Mouse (Mus musculus): Measurements from ENCODE around the gene Cacng7. TPM values are rescaled to one million over a fixed set of nuclear protein-coding genes. Genes with fewer than 3 reads are reported as not detected.

Gene Cacng7
- polyA plus RNA-seq, 1 experiment, result 214 TPM

DNA sequence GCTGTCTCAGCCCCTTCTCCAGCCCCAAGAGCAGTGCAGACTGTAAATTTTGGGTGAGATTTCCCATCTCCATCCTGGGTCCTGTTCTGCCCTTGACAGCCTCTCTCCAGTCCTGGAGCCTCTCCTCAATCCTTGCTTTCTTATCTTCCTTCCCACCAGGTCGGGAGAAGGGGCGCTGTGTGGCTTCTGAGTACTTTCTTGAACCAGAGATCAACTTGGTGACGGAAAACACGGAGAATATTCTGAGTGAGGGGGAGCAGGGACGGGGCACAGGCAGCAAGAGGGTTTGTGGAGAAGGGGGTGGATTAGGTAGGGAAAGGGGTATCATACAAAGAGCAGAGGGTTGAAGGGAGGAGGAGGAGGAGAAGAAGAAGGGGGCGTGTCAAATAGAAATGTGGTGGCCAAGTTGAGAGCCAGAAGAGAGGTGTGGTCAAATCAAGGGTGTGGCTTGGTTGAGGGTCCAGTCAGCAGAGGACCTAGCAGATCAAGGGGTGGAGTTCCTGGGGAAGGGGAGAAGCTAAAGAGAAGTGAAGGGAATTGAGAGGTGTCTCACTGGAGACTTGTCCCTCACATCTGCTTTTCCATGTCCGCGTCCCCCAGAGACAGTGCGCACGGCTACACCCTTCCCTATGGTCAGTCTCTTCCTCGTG, 5.7 kb downstream of the Cacng7 start:
- H3K27ac ChIP-seq (ENCODE audit: insufficient read depth, low read length), result no peak overlapping the region
- peaks cover 2% of the 10 kb centered on the region; the same call in 1 of the 2 replicates for H3K4me1 ChIP-seq (ENCODE audit: control insufficient read depth, insufficient read depth, low read length)
- H3K4me3 ChIP-seq (ENCODE audit: insufficient read depth, low read length), result no peak overlapping the region
- TF ChIP-seq POLR2A (IDR thresholded peaks at IDR 0.05; ENCODE audit: extremely low read depth, insufficient read depth, low read length) (no peak), CTCF (IDR thresholded peaks at IDR 0.05; ENCODE audit: extremely low read depth, insufficient read depth, low read length) (no peak)

DNA sequence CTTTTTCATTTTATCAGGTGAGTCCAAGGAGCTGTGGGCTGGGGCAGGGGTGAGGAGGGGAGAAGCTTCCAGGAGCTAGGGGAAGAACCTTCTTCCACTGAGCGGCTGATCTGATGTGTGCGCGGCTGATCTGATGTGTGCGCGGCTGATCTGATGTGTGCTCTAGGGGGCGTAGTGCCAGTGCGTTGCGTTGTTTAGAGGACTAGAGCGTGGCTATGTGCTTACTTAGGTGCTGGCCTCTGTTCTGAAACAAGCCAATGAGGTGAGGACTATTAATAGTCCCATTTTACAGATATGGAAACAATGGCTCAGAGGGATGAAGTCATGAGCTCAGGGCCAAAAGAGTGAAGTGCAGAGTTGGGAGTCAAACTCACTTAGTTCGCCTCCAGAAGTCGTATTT, 6.3 kb downstream of the Cacng7 start:
- peaks cover 2% of the 10 kb centered on the region; the same call in 1 of the 2 replicates for H3K4me1 ChIP-seq (ENCODE audit: control insufficient read depth, insufficient read depth, low read length)
- no peak for TF ChIP-seq CTCF (IDR thresholded peaks at IDR 0.05; ENCODE audit: extremely low read depth, insufficient read depth, low read length)
- no peak for TF ChIP-seq POLR2A (IDR thresholded peaks at IDR 0.05; ENCODE audit: extremely low read depth, insufficient read depth, low read length)

DNA sequence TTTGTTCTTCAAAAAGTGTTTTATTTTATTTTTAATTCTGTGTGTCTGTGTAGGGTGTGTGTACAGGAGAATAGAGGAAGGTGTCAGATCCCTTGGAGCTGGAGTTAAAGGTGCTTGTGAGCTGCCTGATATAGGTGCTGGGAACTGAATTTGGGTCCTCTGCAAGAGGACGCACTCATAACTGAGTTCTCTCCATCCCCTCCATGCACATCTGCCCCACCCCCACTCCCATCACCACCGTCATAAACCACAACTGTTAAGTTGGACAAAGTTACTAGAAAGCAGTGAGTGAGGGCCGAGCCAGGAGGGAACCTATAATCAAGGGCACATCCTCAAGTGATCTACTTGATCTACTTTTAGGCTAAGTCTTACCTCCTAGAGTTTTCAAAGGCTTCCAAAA, 11.1 kb downstream of the Cacng7 start:
- Histone ChIP-seq H3K27ac (ENCODE audit: insufficient read depth, low read length) (no peak overlapping the region), H3K4me3 (ENCODE audit: insufficient read depth, low read length) (no peak overlapping the region), H3K4me1 (ENCODE audit: control insufficient read depth, insufficient read depth, low read length) (peaks cover 2% of the 10 kb centered on the region; the same call in 1 of the 2 replicates)
- TF ChIP-seq CTCF (IDR thresholded peaks at IDR 0.05; ENCODE audit: extremely low read depth, insufficient read depth, low read length), result no peak
- TF ChIP-seq POLR2A (IDR thresholded peaks at IDR 0.05; ENCODE audit: extremely low read depth, insufficient read depth, low read length), result no peak

More for the DNA sequence above, 6.3 kb downstream of the Cacng7 start:
- no peak overlapping the region for H3K27ac ChIP-seq (ENCODE audit: insufficient read depth, low read length)
- H3K4me3 ChIP-seq (ENCODE audit: insufficient read depth, low read length), result no peak overlapping the region

DNA sequence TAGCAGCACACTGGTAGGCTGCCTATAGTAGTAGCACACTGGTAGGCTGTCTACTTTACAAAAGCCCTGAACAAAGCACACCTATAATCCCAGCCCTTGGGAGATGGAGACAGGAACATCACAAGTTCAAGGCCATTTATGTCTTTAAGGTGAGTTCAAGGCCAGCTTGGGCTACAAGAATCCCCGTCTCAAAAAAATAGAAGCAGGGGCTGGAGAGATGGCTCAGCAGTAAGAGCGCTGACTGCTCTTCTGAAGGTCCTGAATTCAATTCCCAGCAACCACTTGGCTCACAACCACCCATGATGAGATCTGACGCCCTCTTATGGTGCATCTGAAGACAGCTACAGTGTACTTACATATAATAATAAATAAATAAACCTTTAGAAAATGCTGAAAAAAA, 12.5 kb downstream of the Cacng7 start:
- H3K4me1 ChIP-seq (ENCODE audit: control insufficient read depth, insufficient read depth, low read length), result peaks cover 2% of the 10 kb centered on the region; the same call in 1 of the 2 replicates
- no peak for TF ChIP-seq CTCF (IDR thresholded peaks at IDR 0.05; ENCODE audit: extremely low read depth, insufficient read depth, low read length)
- no peak for TF ChIP-seq POLR2A (IDR thresholded peaks at IDR 0.05; ENCODE audit: extremely low read depth, insufficient read depth, low read length)
- no peak overlapping the region for H3K27ac ChIP-seq (ENCODE audit: insufficient read depth, low read length)
- H3K4me3 ChIP-seq (ENCODE audit: insufficient read depth, low read length), result no peak overlapping the region

DNA sequence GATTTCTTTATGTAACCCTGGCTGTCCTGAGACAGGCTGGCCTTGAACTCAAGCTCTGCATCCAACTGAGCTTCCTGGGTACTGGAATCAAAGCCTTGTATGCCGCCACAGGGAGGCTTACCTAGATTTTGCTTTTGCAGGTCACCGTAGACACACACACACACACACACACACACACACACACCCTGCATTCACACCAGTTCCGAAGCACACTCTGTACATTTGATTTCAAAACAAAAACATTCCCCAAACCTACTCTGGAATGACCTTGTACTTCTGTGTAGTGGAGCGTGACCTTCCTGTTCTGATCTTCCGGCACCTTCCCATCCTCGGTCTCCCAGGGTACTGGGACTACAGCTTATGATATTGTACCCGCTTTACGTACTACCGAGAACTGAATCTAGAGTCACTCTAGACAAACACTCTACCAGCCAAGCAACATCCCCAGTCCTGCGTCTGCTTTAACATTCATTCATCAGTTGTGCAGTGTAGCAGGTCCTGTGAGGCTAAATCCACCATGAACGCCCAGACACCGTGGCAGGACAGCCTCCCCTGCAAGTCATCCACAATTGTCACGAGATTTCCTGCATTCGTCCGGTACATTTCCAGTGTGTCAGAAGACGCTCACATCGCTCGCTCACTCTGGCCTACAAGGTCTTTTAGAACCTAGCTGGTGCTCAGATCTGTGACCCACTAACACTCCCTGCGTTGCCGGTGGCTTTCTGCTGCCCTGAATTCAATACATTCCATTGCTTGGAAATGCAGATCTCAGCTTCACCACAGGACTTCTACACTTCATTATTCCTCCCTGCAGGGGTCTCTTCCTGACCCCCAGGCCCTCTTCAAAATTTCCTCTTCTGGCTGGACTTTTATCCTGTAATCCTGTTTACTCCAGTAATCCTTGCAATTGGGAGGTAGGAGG, 14.9 kb downstream of the Cacng7 start:
- TF ChIP-seq POLR2A (IDR thresholded peaks at IDR 0.05; ENCODE audit: extremely low read depth, insufficient read depth, low read length), result no peak
- no peak for TF ChIP-seq CTCF (IDR thresholded peaks at IDR 0.05; ENCODE audit: extremely low read depth, insufficient read depth, low read length)
- no peak overlapping the region for H3K27ac ChIP-seq (ENCODE audit: insufficient read depth, low read length)
- H3K4me1 ChIP-seq (ENCODE audit: control insufficient read depth, insufficient read depth, low read length), result no peaks in the 10 kb centered on the region
- no peak overlapping the region for H3K4me3 ChIP-seq (ENCODE audit: insufficient read depth, low read length)

DNA sequence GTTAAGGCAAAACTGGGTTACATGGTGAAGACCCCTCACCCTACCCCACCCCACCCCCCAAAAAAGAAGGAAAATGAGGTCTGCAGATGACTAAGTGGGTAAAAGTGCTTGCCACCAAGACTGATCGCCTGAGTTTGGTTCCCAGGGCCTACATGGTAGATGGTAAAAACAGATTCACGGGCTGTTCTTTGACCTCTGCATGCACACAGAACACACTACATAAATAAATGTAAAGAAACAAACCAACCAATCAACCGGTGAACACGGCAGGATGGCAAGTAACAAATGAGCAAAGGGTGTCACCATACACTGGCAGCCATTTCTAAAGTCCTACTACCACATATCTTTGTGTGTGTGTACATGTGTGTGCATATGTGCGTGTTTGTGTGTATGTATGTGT, 15.6 kb downstream of the Cacng7 start:
- TF ChIP-seq POLR2A (IDR thresholded peaks at IDR 0.05; ENCODE audit: extremely low read depth, insufficient read depth, low read length), result no peak
- no peak for TF ChIP-seq CTCF (IDR thresholded peaks at IDR 0.05; ENCODE audit: extremely low read depth, insufficient read depth, low read length)
- Histone ChIP-seq H3K4me3 (ENCODE audit: insufficient read depth, low read length) (no peak overlapping the region), H3K27ac (ENCODE audit: insufficient read depth, low read length) (no peak overlapping the region), H3K4me1 (ENCODE audit: control insufficient read depth, insufficient read depth, low read length) (no peaks in the 10 kb centered on the region)

DNA sequence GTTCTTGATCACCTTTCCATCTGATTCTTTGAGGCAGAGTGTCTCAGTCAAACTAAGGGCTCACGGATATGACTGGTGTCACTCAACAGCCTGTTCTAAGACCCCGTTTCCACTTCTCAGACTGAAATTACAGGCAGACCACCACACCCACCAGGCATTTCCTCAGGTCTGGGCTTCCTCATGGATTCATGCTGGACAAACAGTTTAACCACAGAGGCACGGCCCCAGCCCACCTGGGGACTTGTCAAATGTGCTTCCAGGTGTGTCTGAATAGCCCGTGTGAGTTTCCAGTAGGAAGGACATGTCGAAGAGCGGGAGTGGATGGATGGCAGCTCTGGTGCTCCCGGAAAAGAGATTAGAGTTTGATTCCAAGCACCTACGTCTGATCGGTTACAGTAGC, 17.0 kb downstream of the Cacng7 start:
- TF ChIP-seq POLR2A (IDR thresholded peaks at IDR 0.05; ENCODE audit: extremely low read depth, insufficient read depth, low read length) (no peak), CTCF (IDR thresholded peaks at IDR 0.05; ENCODE audit: extremely low read depth, insufficient read depth, low read length) (no peak)

DNA sequence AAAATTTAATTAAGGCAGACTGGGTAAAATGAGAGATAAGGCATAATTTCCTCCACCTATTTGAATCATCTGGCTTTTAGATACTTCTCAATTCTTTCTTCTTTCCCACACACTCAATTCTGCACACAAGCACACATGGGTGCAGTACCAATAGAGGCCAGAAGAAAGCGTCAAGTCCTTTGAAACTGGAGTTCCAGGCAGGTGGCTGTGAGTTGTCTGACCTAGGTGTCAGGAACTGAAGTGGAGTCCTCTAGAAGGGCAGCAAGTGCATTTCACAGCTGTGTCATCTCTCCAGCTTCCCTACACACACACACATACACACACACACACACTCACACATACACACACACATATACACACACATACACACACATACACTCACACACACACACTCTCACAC, 18.8 kb downstream of the Cacng7 start:
- Histone ChIP-seq H3K4me1 (ENCODE audit: control insufficient read depth, insufficient read depth, low read length) (0 out of 2 replicates have a peak, but pooled peaks cover 2% of the 10 kb centered on the region), H3K4me3 (ENCODE audit: insufficient read depth, low read length) (no peak overlapping the region), H3K27ac (ENCODE audit: insufficient read depth, low read length) (no peak overlapping the region)
- TF ChIP-seq CTCF (IDR thresholded peaks at IDR 0.05; ENCODE audit: extremely low read depth, insufficient read depth, low read length) (no peak), POLR2A (IDR thresholded peaks at IDR 0.05; ENCODE audit: extremely low read depth, insufficient read depth, low read length) (no peak)

More for the DNA sequence above, 17.0 kb downstream of the Cacng7 start:
- Histone ChIP-seq H3K4me1 (ENCODE audit: control insufficient read depth, insufficient read depth, low read length) (0 out of 2 replicates have a peak, but pooled peaks cover 2% of the 10 kb centered on the region), H3K4me3 (ENCODE audit: insufficient read depth, low read length) (no peak overlapping the region), H3K27ac (ENCODE audit: insufficient read depth, low read length) (no peak overlapping the region)

DNA sequence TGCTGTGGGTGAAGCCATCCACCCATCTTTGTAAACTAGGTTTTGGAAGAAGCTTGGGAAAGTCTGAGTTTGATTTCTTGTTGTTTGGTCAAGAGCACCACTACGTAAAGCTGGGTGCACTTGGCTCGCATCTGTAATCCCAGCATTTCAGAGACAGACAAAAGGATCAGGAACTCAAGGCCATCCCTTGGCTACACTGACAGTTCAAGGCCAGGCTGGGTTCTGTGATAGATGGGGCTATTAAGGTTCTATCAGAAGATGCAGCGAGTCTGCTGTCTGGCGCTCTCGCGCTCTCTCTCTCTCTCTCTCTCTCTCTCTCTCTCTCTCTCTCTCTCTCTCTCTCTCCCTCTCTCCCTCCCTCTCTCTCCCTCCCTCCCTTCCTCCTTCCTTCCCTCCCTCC, 22.1 kb downstream of the Cacng7 start:
- TF ChIP-seq POLR2A (IDR thresholded peaks at IDR 0.05; ENCODE audit: extremely low read depth, insufficient read depth, low read length) (no peak), CTCF (IDR thresholded peaks at IDR 0.05; ENCODE audit: extremely low read depth, insufficient read depth, low read length) (no peak)
- 0 out of 2 replicates have a peak, but pooled peaks cover 2% of the 10 kb centered on the region for H3K4me1 ChIP-seq (ENCODE audit: control insufficient read depth, insufficient read depth, low read length)
- H3K27ac ChIP-seq (ENCODE audit: insufficient read depth, low read length), result no peak overlapping the region
- H3K4me3 ChIP-seq (ENCODE audit: insufficient read depth, low read length), result no peak overlapping the region

All from cortical plate, adult 2 months (tissue).